In the genomic region with DNA sequence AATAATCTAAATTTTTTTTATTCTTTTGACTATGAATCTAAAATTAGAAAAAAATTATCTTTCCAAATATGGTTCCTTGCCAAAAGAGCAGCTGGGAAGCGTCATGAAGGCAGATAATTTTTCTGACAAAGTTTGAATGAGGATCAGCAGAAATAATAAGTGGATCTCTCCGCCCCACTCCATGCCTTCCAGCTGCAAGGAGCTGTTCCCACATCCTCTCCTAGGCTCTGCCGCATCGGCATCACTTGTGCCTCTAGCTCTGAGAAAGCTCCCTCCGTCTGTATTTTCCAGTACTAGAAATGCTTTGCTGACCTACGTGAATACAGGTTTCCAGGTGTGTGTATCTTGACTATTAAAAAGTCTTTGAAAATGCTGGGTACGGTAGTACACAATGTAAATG, we compare ENCODE assay signal across 14 mouse cellular contexts.
DNase-seq lines count a peak whose midpoint lies in the region; ATAC-seq and TF ChIP-seq lines count a peak whose summit lies in the region.
"Had no signal": no experiment of that assay in that cellular context is flagged by ENCODE, and none has a peak within 500 bp of the region (broad histone marks: within the 10 kb centered on the region; RNA-seq: fewer than 3 reads in every experiment).

No protein-coding gene starts in this region.

- no peaks in the 10 kb centered on the region for H3K9me3 ChIP-seq in forebrain, postnatal 0 days (ENCODE audit: low read length)
- H3K9me3 ChIP-seq in forebrain, embryonic 12.5 days, result no peaks in the 10 kb centered on the region
- H3K9me3 ChIP-seq in kidney, embryonic 16.5 days (ENCODE audit: low read length), result no peaks in the 10 kb centered on the region
- no peaks in the 10 kb centered on the region for H3K9me3 ChIP-seq in lung, embryonic 16.5 days (ENCODE audit: control insufficient read depth, low read length)
- H3K9me3 ChIP-seq in hindbrain, embryonic 13.5 days, result no peaks in the 10 kb centered on the region
- H3K9me3 ChIP-seq: G1E; limb, embryonic 12.5 days had no signal

- WGBS in forebrain, postnatal 0 days, result 56% methylated on average over 7 of the region's 7 CpGs
- WGBS in forebrain, embryonic 12.5 days, result 65% methylated on average over 7 of the region's 7 CpGs
- WGBS in kidney, embryonic 16.5 days, result 79% methylated on average over 7 of the region's 7 CpGs
- 36% methylated on average over 7 of the region's 7 CpGs for WGBS in lung, embryonic 16.5 days
- WGBS in hindbrain, embryonic 13.5 days, result 74% methylated on average over 7 of the region's 7 CpGs

- H3K27me3 ChIP-seq in forebrain, postnatal 0 days (ENCODE audit: insufficient read depth, low read length), result no peaks in the 10 kb centered on the region
- no peaks in the 10 kb centered on the region for H3K27me3 ChIP-seq in forebrain, embryonic 12.5 days
- no peaks in the 10 kb centered on the region for H3K27me3 ChIP-seq in kidney, embryonic 16.5 days (ENCODE audit: insufficient read depth, low read length)
- H3K27me3 ChIP-seq in lung, embryonic 16.5 days (ENCODE audit: control insufficient read depth, insufficient read depth, low read depth, low read length), result no peaks in the 10 kb centered on the region
- H3K27me3 ChIP-seq in hindbrain, embryonic 13.5 days, result no peaks in the 10 kb centered on the region
- H3K27me3 ChIP-seq: limb, embryonic 12.5 days had no signal

- no peak overlapping the region for H3K4me2 ChIP-seq in forebrain, postnatal 0 days (ENCODE audit: low read depth)
- no peak overlapping the region for H3K4me2 ChIP-seq in forebrain, embryonic 12.5 days
- no peak overlapping the region for H3K4me2 ChIP-seq in kidney, embryonic 16.5 days (replicated peaks; ENCODE audit: low read depth, low read length)
- H3K4me2 ChIP-seq in lung, embryonic 16.5 days (ENCODE audit: low read depth, low read length), result no peak overlapping the region
- no peak overlapping the region for H3K4me2 ChIP-seq in hindbrain, embryonic 13.5 days
- H3K4me2 ChIP-seq: limb, embryonic 12.5 days had no signal

- H3K36me3 ChIP-seq in forebrain, postnatal 0 days (ENCODE audit: insufficient read depth), result no peaks in the 10 kb centered on the region
- H3K36me3 ChIP-seq in forebrain, embryonic 12.5 days (replicated peaks), result no peaks in the 10 kb centered on the region
- no peaks in the 10 kb centered on the region for H3K36me3 ChIP-seq in kidney, embryonic 16.5 days (ENCODE audit: insufficient read depth, low read length)
- H3K36me3 ChIP-seq in lung, embryonic 16.5 days (ENCODE audit: control insufficient read depth, insufficient read depth, low read length), result no peaks in the 10 kb centered on the region
- H3K36me3 ChIP-seq in hindbrain, embryonic 13.5 days, result no peaks in the 10 kb centered on the region
- H3K36me3 ChIP-seq: G1E; limb, embryonic 12.5 days had no signal

- H3K4me3 ChIP-seq in forebrain, postnatal 0 days (ENCODE audit: low read depth, low read length), result no peak overlapping the region
- no peak overlapping the region for H3K4me3 ChIP-seq in forebrain, embryonic 12.5 days (replicated peaks)
- H3K4me3 ChIP-seq in kidney, embryonic 16.5 days (ENCODE audit: low read length), result no peak overlapping the region
- H3K4me3 ChIP-seq in lung, embryonic 16.5 days (ENCODE audit: low read length), result no peak overlapping the region
- no peak overlapping the region for H3K4me3 ChIP-seq in hindbrain, embryonic 13.5 days
- H3K4me3 ChIP-seq: heart, adult 2 months; limb, embryonic 12.5 days had no signal

- H3K9ac ChIP-seq in forebrain, postnatal 0 days, result no peak overlapping the region
- H3K9ac ChIP-seq in forebrain, embryonic 12.5 days, result no peak overlapping the region
- no peak overlapping the region for H3K9ac ChIP-seq in kidney, embryonic 16.5 days (replicated peaks; ENCODE audit: low read length)
- H3K9ac ChIP-seq in lung, embryonic 16.5 days (ENCODE audit: low read length), result no peak overlapping the region
- H3K9ac ChIP-seq in hindbrain, embryonic 13.5 days, result no peak overlapping the region
- H3K9ac ChIP-seq: limb, embryonic 12.5 days had no signal

- H3K4me1 ChIP-seq in forebrain, postnatal 0 days (ENCODE audit: insufficient read depth), result no peaks in the 10 kb centered on the region
- peaks cover 11% of the 10 kb centered on the region for H3K4me1 ChIP-seq in forebrain, embryonic 12.5 days
- H3K4me1 ChIP-seq in kidney, embryonic 16.5 days (ENCODE audit: insufficient read depth, low read length), result no peaks in the 10 kb centered on the region
- no peaks in the 10 kb centered on the region for H3K4me1 ChIP-seq in lung, embryonic 16.5 days (replicated peaks; ENCODE audit: control insufficient read depth, insufficient read depth, low read length)
- H3K4me1 ChIP-seq in hindbrain, embryonic 13.5 days (replicated peaks), result no peaks in the 10 kb centered on the region
- H3K4me1 ChIP-seq: limb, embryonic 12.5 days had no signal

- peak; percentile 36 for DNase-seq in forebrain, postnatal 0 days
- DNase-seq in kidney, postnatal 4 days, result peak; percentile 6 to 15
- DNase-seq in brain, adult 2 months (ENCODE audit: low read depth, low spot score), result peak; percentile 64
- no peak for DNase-seq in gastrocnemius, postnatal 10 days
- DNase-seq: cerebellum, adult 18-20 months; thymus, postnatal 36 days had no signal

- H3K27ac ChIP-seq in forebrain, postnatal 0 days (ENCODE audit: low read depth, low read length), result no peak overlapping the region
- H3K27ac ChIP-seq in forebrain, embryonic 12.5 days, result no peak overlapping the region
- no peak overlapping the region for H3K27ac ChIP-seq in kidney, embryonic 16.5 days (ENCODE audit: low read length)
- no peak overlapping the region for H3K27ac ChIP-seq in lung, embryonic 16.5 days (ENCODE audit: low read length)
- no peak overlapping the region for H3K27ac ChIP-seq in hindbrain, embryonic 13.5 days
- H3K27ac ChIP-seq: heart, adult 2 months; limb, embryonic 12.5 days; macrophage had no signal

- ATAC-seq in forebrain, postnatal 0 days, result peak; percentile 76
- no peak for ATAC-seq in forebrain, embryonic 12.5 days (ENCODE audit: low FRiP score)
- no peak for ATAC-seq in kidney, embryonic 16.5 days (ENCODE audit: low FRiP score, low TSS enrichment)
- ATAC-seq in lung, embryonic 16.5 days (ENCODE audit: low read depth), result peak; percentile 91
- no peak for ATAC-seq in hindbrain, embryonic 13.5 days (ENCODE audit: low FRiP score)

- no peak for TF ChIP-seq CTCF in forebrain, postnatal 0 days (IDR thresholded peaks at IDR 0.05; ENCODE audit: low read depth)

Comparison
In these comparisons a context has a peak if more than half of its experiments do, and no peak if none do; other contexts are left out.
1. ATAC-seq: peak in forebrain, postnatal 0 days (single experiment) and lung, embryonic 16.5 days (single experiment); none in forebrain, embryonic 12.5 days (single experiment), kidney, embryonic 16.5 days (single experiment) and hindbrain, embryonic 13.5 days (single experiment).